Mouse (Mus musculus): Measurements from ENCODE around the gene Eno1.
"Not testable (repeated sequence)": the region's sequence is repeated elsewhere in the genome, so short reads cannot be mapped to it uniquely, and the experiment has no call there.

Eno1 gene

DNA sequence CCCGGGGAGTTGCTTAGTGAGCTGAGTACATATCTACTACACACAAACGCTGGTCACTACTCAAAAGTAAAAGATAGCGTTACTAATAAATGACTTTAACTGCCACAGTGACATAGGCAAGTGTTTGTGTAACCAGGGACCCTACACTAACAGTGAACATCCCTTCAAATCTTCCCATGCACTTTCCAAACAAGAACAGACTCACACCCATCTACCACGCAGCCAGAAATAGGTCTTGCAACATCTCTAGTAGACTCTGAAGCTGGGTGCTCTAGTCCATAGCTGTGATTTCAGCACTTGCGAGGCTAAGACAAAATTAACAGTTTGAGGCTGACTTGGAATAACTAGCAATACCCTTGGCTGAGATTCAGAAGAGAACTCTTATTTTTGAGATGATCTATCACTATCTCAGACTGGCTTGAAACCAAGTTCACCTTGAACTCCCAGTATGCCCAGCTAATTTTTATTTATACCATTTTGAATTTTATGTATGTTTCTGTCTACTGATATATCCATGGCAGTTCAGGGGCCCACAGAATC, 13.3 kb downstream of the Eno1 start:
- no peak for DNase-seq (ENCODE audit: low read depth, low spot score)

DNA sequence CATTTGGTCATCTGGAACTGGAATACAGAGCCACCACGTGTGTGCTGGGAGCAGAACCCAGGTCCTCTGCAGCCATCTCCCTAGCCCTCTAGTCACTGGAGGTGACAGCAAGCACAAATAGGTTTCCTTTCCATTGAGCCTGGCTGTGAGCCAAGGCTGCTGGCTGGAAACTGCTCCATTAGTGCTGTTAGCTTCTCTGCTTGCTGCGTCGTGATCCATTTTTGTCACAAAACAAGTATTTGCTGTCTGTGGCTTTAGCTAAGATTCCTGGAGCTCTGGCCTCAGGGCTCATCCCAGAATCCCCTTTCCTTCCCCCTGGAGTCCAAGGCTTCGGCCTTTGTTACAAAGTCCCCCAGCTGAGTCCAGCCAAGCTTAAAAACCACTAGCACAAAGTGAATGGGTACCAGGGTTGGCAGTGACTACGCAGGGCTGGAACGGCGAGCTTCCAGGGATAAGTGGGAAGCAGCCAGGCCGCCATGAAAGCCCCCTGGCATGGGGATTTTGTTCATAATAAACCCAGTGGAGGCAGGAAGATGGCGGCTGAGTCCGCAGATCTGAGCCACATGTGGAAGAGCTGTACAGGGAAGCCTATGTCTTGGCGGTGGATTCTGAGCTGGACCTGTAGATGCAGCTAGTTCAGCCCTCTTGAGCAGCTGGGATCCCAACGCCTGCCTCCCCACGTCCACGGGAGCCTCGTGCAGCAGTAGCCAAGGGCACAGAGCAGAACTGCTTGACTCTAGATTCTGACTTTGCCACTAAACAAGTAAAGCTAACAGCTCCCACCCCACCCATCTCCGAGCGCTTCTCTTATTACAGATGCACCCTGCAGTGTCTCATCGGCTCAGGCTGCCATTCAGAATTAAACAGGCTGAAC, 14.3 kb downstream of the Eno1 start:
- DNase-seq (ENCODE audit: low read depth, low spot score) = peak; percentile 66

- DNase-seq (ENCODE audit: low read depth, low spot score) = no peak
Observed at GRCm38 (mm10) chr4:150254416-150254815, 17.9 kb downstream of the Eno1 start.

DNA sequence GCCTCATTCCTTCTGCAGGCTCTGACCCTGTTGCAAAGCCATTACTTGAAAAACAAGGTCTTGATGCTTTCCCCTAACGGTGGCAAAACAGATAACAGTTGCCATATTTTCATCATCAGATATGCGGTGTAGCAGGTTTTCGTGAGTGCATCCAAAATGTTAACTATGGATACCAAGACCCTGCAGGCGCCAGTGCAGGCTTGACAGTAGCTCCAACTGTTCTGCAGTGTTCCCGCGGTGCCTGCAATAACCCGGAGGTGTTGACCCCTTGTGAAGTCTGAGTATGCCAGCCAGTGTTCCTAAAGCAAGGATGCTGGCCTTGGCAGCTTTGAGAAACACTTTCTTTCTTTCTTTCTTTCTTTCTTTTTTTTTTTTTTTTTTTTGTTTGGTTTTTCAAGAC, 18.7 kb downstream of the Eno1 start:
- DNase-seq (ENCODE audit: low read depth, low spot score) = no peak

DNA sequence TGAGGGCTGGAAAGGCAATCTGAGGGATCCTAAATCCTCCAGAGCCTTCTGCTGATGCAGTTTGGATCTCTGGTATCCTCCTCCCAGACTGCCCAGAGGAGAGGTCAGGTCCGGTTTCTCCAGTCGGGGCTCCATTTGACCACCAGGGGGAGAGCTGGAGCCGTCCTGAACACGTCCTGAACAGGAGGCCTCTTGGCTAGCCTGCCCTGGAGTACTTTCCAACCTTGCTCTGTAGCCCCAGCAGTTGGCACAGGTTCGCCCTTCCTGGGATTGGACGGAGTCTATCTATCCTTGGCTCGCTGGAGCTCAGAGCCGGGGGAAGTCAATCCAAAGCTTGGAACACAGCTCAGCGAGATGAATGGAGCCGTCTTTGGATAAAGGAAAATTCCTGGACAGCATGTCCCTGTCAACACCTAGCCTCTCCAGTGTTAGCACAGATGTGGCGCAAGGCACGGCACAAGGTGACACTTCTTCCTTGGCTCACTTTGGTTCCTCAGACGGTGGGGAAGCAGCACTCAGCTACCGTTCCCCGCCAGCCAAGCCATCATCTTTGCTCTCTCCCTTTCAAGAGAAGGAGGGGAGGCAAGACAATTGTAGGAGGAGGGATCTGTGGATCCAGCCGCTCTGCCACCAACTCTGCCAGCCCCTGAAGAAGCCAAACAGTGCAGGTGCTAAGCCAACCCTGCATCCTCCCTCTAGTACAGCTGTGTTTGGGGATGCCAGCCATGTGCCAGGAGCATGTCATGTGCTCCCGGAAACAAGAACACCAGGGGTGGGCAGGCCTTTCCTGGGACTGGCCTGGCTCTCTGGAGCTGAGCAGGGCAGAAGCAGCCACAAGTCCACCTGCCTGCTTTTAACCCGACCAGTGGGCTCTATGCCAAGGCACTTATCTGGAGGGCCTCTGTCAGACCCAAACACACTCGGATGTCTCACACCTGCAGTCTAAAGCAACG, 21.0 kb downstream of the Eno1 start:
- DNase-seq (ENCODE audit: low read depth, low spot score) = peak; percentile 87

- DNase-seq (ENCODE audit: low read depth, low spot score) = no peak
Observed at GRCm38 (mm10) chr4:150258388-150258787, 21.9 kb downstream of the Eno1 start.

- DNase-seq (ENCODE audit: low read depth, low spot score) = no peak
Observed at GRCm38 (mm10) chr4:150259577-150259976, 23.1 kb downstream of the Eno1 start.

DNA sequence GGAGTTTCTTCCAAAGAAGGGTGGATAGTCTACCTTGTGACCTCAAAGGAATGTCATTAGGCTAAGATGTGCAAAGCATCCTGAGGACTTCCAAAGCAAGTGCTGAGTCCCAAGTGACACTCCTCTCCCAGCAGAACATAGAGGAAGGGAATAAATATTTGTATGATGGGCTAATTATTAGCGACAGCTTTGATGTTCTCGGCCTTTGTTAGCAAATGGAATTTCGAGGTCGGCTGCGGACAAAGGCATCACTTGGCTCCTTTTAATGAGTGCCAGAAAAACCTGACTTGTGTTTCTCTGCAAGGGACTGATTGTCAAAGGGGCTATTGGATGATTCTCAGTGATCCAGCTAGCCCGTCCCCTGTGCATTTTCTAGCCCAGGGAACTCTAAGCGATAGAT, 23.6 kb downstream of the Eno1 start:
- no peak for DNase-seq (ENCODE audit: low read depth, low spot score)

- peak; percentile 96 for DNase-seq (ENCODE audit: low read depth, low spot score)
Observed at GRCm38 (mm10) chr4:150260745-150261144, 24.2 kb downstream of the Eno1 start.

DNA sequence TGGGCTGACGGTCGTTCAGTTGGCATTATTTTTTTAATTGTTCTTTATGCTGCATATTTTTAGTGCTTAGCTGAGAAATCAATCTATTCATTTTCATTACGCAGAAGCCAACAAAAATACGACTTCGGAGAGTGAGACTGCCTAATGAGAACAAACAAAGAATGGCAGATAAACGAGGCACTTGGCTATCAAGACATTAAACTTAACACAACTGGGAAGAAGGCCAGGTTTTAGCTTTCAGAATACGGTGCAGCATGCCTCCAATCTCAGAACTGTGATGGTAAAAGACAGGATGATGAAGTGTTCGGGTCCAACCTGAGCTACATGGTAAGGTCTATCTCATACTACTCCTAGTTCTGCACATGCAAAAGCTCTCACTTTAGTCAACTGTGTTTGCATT, 25.8 kb downstream of the Eno1 start:
- DNase-seq (ENCODE audit: low read depth, low spot score) = no peak

- DNase-seq (ENCODE audit: low read depth, low spot score) = peak; percentile 90
Observed at GRCm38 (mm10) chr4:150264903-150265302, 28.4 kb downstream of the Eno1 start.

- DNase-seq (ENCODE audit: low read depth, low spot score) = peak; percentile 72
Observed at GRCm38 (mm10) chr4:150265471-150265870, 28.9 kb downstream of the Eno1 start.

DNA sequence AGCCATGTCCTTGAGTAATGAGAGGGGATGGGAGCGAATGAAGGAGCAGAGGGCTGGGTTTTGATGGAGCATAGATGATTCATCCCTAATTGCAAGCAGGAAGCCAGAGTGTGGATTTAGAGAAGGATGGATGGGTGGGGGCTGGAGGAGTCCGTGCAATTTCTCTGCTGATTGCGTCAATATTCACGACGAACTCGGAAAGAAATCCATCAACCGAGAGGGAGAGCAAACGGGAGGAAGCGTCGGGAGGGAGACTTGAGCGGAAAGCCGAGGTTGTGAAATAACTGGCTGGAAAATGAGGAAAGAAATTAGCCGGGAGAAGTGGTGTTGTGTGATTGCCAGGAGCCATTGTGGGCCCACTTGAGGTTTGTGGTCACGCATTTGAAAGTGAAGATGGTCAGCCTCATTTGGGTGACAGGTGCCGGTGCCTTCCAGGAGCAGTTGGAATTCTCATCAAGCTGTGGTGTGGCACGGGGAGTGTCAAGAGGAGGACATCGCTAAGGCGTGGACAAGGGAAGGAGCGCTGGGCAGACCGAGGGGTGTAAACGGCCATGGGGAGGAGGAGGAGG, 30.2 kb downstream of the Eno1 start:
- DNase-seq (ENCODE audit: low read depth, low spot score) = no peak

DNA sequence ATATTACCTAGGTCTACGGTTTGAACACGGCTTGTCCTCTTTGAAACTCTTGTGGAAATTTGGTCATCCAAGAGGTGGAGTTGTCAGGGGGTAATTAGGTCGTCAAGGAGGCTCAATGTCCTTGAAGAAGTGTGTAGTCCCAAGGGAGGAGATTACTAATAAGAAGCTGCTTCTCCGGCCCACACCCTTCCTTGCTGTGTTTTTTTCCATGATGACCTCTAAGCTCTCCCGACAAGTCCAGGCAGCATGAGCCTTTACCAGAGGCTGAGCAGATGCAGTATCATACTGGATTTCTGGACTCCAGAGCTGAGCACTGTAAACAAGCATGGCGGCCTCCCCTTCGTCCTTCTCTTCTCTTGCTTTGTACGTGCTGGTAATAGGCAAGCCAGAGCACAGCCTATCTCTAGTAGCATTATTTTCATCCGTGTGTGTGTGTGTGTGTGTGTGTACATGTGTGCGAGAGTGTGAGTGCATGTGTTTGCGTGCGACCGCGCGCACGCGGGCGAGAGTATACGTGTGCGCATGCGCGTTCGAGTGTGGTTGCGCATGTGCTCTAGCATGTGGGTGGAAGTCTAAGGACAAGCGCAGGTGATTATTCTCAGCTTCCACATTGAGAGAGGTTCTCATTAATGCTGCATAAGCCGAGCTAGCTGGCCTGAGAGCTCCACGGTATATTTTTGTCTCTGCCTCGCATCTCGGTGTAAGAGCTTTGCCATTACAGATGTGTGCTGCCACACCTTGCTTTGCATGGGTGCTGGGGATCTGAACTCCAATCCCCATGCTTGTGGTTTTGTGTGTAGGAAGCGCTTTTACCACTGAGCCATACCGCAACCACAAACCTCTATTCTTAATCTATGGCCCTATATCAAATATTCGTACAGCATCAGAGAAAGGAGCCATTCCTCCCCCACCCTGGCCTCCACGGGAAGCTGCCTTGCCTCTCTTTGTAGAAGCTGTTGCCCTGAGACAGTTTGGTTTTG, 32.4 kb downstream of the Eno1 start:
- peak; percentile 82 for DNase-seq (ENCODE audit: low read depth, low spot score)

DNA sequence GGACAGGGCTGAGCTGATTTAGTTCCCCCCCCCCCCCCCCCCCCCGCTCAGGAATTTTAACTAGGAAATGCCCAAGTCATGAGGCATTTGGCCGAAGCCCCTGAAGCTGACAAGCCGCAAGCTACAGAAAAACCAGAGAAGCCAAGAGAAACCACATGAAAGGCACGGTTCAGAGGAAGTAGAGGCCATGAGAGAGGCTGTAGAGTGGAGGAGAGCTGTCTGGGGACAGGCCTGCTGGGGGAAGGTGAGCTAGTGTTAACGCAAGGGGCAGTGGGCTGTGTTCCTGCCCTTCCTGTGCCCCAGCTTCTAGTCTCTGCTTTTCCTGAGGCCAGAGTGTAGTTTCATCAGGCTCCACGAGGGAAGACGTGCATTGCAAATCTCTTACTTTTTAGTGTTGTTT, 33.2 kb downstream of the Eno1 start:
- no peak for DNase-seq (ENCODE audit: low read depth, low spot score)

GRCm38 (mm10) chr4:150270718-150271117, 34.2 kb downstream of the Eno1 start:
- DNase-seq (ENCODE audit: low read depth, low spot score) = not testable (repeated sequence)

- DNase-seq (ENCODE audit: low read depth, low spot score) = no peak
Observed at GRCm38 (mm10) chr4:150272725-150273124, 36.2 kb downstream of the Eno1 start.

GRCm38 (mm10) chr4:150275531-150275930, 39.0 kb downstream of the Eno1 start:
- DNase-seq (ENCODE audit: low read depth, low spot score) = no peak

DNA sequence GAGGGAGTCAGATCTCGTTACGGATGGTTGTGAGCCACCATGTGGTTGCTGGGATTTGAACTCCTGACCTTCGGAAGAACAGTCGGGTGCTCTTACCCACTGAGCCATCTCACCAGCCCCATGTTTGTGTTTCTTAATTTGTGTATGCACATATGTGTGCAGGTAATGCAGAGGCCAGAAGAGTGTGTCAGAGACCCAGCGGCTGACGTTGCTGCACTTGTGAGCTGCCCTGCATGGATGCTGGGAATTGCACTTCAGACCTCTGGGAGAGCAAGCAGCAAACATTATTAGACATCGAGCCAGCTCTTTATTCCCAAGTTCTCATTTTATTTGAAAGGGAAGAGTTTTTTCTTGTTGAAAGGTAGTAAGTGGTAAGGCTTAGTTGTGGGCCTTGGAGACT, 42.8 kb downstream of the Eno1 start:
- not testable (repeated sequence) for DNase-seq (ENCODE audit: low read depth, low spot score)

DNA sequence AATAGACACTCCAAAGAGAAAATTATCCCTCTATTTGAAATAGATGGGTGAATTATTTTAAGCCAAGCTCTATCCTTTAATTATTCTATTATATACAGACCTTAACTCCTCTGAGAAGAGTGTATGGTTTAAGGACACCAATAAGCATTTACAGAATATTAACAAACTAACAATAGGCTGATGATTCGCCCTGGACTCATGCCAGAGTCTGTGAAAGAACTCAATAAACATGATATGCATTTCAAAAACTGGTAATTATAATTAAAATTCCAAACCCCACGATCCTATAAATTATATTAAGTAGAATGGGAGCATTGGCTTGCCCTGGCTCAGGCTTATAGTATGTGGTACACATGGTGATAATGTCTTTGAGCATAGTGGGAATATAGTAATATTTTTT, 43.5 kb downstream of the Eno1 start:
- DNase-seq (ENCODE audit: low read depth, low spot score) = no peak

GRCm38 (mm10) chr4:150280459-150280858, 43.9 kb downstream of the Eno1 start:
- no peak for DNase-seq (ENCODE audit: low read depth, low spot score)
